In the genomic region with DNA sequence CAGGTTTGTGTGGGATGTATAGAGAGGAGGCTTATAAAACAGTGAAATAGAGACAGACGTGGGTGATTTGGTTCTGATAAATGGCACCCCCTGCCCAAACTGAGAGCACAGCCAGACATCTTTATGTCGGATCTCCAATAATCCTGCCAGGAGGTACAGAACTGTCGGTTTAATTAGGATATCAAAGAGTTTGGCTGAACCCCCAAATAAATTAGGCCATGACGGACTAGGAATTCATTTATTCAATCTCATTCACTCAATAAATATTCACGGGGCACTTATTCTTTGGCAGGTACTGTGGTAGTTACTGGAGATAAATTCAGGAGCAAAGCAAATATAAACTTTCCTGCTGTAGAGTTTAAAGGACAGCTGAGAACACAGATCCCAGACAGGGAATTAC, we compare ENCODE assay signal across 20 mouse cellular contexts.
A peak's percentile ranks its signal among the peaks of the same experiment; 100 is the strongest.
DNase-seq lines count a peak whose midpoint lies in the region; ATAC-seq and TF ChIP-seq lines count a peak whose summit lies in the region.
"Had no signal": no experiment of that assay in that cellular context is flagged by ENCODE, and none has a peak within 500 bp of the region (broad histone marks: within the 10 kb centered on the region; RNA-seq: fewer than 3 reads in every experiment).

No protein-coding gene starts in this region.

- peak; percentile 56 for DNase-seq in forebrain, embryonic 14.5 days (ENCODE audit: low spot score)
- peak; percentile 67 for DNase-seq in brain, embryonic 14.5 days (ENCODE audit: low read depth)
- no peak for DNase-seq in layer of hippocampus, postnatal 25 days (ENCODE audit: extremely low spot score in 1 of 2, low spot score in 1 of 2)
- DNase-seq: adrenal gland, adult 2 months; adrenal gland, adult 8-10 months; adrenal gland, postnatal 10 days; adrenal gland, postnatal 14 days; adrenal gland, postnatal 25 days; adrenal gland, postnatal 36 days; B cell, adult 2 months; cerebellum, adult 11 months; cerebellum, adult 11-12 months; cerebellum, adult 18-20 months; cerebellum, adult 2 months had no signal

- H3K27ac ChIP-seq in forebrain, embryonic 14.5 days (ENCODE audit: low read depth, low read length): no peak overlapping the region
- no peak overlapping the region for H3K27ac ChIP-seq in forebrain, embryonic 15.5 days (replicated peaks)

- no peaks in the 10 kb centered on the region for H3K9me3 ChIP-seq in forebrain, embryonic 14.5 days (replicated peaks; ENCODE audit: control insufficient read depth, low read length)
- H3K9me3 ChIP-seq in forebrain, embryonic 15.5 days: no peaks in the 10 kb centered on the region
- H3K9me3 ChIP-seq: G1E had no signal

- WGBS in forebrain, embryonic 14.5 days: 19% methylated on average over 5 of the region's 5 CpGs
- 15% methylated on average over 5 of the region's 5 CpGs for WGBS in forebrain, embryonic 15.5 days

- TF ChIP-seq CTCF in brain, embryonic 14.5 days (IDR thresholded peaks at IDR 0.05; ENCODE audit: borderline replicate concordance, extremely low read depth, insufficient read depth, insufficient read length): no peak

- ATAC-seq in forebrain, embryonic 14.5 days: no peak
- no peak; the same call in 1 of the 2 replicates for ATAC-seq in forebrain, embryonic 15.5 days (replicated peaks)
- ATAC-seq: activated CD4-positive, CD25-positive, alpha-beta regulatory T cell, adult 4 months; CD4-positive, CD25-positive, alpha-beta regulatory T cell, adult 4 months; Patski had no signal

- H3K4me2 ChIP-seq in forebrain, embryonic 14.5 days (ENCODE audit: low read length): no peak overlapping the region
- no peak overlapping the region for H3K4me2 ChIP-seq in forebrain, embryonic 15.5 days (replicated peaks)

- no peak for TF ChIP-seq POLR2A in brain, embryonic 14.5 days (IDR thresholded peaks at IDR 0.05; ENCODE audit: borderline replicate concordance, extremely low read depth, insufficient read depth, insufficient read length, poor library complexity, severe bottlenecking)

- H3K4me3 ChIP-seq in forebrain, embryonic 14.5 days (ENCODE audit: low read depth, low read length): no peak overlapping the region
- no peak overlapping the region for H3K4me3 ChIP-seq in forebrain, embryonic 15.5 days

- H3K4me1 ChIP-seq in forebrain, embryonic 14.5 days (ENCODE audit: control insufficient read depth, insufficient read depth, low read length): 0 out of 2 replicates have a peak, but pooled peaks cover 6% of the 10 kb centered on the region
- H3K4me1 ChIP-seq in forebrain, embryonic 15.5 days: peaks cover 11% of the 10 kb centered on the region

- no peaks in the 10 kb centered on the region for H3K27me3 ChIP-seq in forebrain, embryonic 14.5 days (replicated peaks; ENCODE audit: control insufficient read depth, insufficient read depth, low read length)
- peaks cover 4% of the 10 kb centered on the region; the same call in 1 of the 2 replicates for H3K27me3 ChIP-seq in forebrain, embryonic 15.5 days
- H3K27me3 ChIP-seq: CH12.LX had no signal

- H3K36me3 ChIP-seq in forebrain, embryonic 14.5 days (ENCODE audit: control insufficient read depth, insufficient read depth, low read length): no peaks in the 10 kb centered on the region
- H3K36me3 ChIP-seq in forebrain, embryonic 15.5 days: no peaks in the 10 kb centered on the region
- H3K36me3 ChIP-seq: G1E had no signal

- H3K9ac ChIP-seq in forebrain, embryonic 14.5 days (ENCODE audit: low read length): no peak overlapping the region
- no peak overlapping the region for H3K9ac ChIP-seq in forebrain, embryonic 15.5 days (replicated peaks)

Comparison
In these comparisons a context has a peak if more than half of its experiments do, and no peak if none do; other contexts are left out.
1. DNase-seq: peak in forebrain, embryonic 14.5 days (single experiment) and brain, embryonic 14.5 days (single experiment); none in layer of hippocampus, postnatal 25 days (0 of 2).